Mouse (Mus musculus): ENCODE results near the gene Wnt5b. TPM values are rescaled to one million over a fixed set of nuclear protein-coding genes. Genes with fewer than 3 reads are reported as not detected.
A peak's percentile ranks its signal among the peaks of the same experiment; 100 is the strongest.
"Not testable (repeated sequence)": the region's sequence is repeated elsewhere in the genome, so short reads cannot be mapped to it uniquely, and the experiment has no call there.

Gene Wnt5b
- total RNA-seq, 2 experiments from 2014 or later = not detected

- ATAC-seq (replicated peaks; ENCODE audit: low FRiP score, poor library complexity, severe bottlenecking) = 0 out of 2 replicates have a peak, but pooled peaks have one; percentile 57
Measured at GRCm38 (mm10) chr6:119489765-119490164, 54.4 kb downstream of the Wnt5b start.

DNA sequence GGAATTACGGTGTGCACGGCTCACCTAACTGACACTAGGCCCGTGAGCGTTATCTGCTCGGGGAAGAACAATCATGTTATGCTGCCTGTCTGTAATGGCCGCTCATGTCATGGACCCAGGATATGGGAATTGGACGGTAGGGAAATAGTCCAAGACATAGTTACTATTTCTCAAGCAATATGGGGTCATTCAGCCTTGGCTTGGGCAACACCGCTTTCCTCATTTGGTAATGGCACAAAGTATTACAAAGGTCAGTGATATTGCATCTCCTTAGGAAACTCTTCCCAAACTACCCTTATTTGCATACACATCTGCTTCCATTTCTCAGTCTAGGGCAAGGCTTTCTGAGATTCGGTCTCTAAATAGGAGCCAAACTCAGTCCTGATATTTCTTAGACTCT is 56.5 kb downstream of the Wnt5b start:
- ATAC-seq (replicated peaks; ENCODE audit: low FRiP score, poor library complexity, severe bottlenecking) = no peak

DNA sequence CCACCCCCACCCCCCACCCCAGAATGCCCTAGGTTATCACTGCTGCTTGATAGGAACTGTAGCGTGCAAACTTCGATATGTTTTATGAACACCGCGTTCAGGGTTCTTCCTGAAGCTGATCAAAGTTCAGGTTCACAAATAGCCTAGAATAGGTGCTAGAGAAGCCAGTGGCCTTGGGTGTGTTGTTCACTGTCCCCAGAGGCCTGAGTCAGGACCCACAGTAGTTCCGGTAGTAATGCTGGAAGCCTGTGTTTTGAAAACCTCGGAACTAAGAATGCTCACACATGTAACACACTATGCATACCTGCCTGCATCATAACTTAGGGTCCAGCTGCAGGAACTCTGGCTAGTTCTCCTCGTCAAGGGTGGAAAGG is 57.1 kb downstream of the Wnt5b start:
- ATAC-seq (replicated peaks; ENCODE audit: low FRiP score, poor library complexity, severe bottlenecking) = no peak

- no peak for ATAC-seq (replicated peaks; ENCODE audit: low FRiP score, poor library complexity, severe bottlenecking)
Measured at GRCm38 (mm10) chr6:119486381-119487084, 57.6 kb downstream of the Wnt5b start.

DNA sequence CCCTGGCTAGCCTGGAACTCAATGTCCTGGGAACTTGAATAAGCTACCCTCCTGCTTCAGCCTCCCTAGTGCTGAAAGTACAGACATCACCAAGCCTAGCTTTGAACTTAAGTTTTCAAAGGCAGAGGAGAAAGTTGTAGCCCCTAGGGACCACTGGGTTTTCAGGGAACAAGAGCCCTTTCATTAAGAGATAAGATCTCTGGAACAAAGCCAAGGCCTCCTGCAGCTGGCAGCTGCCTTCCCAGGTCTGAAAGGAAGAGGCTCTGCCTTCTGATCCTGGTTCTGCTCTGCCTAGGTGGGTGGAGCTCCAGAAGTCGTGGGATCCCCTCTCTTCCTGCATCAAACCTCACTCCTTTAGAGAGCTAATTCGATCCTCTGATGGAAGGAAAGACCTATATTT is 58.7 kb downstream of the Wnt5b start:
- no peak for ATAC-seq (replicated peaks; ENCODE audit: low FRiP score, poor library complexity, severe bottlenecking)

GRCm38 (mm10) chr6:119482958-119483600 is 61.1 kb downstream of the Wnt5b start:
- ATAC-seq (replicated peaks; ENCODE audit: low FRiP score, poor library complexity, severe bottlenecking) = no peak

DNA sequence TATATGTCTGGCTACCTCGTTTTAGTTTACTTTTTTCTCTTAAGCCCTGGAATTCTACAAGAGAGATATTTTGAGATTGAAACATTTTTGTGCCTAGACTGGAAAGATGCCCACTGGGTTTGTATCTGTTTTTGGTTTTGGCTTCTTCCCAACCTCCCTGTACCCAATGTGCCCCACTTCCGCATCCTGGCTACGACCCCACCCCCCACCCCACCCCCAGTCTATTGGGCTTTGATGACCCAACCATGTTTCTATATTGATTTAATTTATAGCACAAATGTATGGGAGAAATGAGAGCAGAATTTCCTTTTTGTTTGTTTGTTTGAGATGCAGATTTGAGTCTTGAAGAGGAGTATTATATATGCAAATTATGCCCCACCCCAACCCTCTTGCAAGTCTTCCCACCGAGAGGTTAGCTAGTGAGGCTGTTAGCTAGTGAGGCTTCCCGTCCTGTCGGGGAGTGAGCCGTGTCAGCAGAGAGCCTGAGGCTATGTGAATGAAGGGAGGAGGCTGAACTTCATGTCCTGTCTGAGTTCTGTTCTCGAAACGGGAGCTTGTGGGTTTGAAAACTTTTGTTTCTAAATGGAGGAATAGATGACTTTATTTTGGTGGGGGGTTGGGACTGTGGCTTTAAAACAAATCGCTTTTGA is 62.3 kb downstream of the Wnt5b start:
- ATAC-seq (replicated peaks; ENCODE audit: low FRiP score, poor library complexity, severe bottlenecking) = not testable (repeated sequence)

DNA sequence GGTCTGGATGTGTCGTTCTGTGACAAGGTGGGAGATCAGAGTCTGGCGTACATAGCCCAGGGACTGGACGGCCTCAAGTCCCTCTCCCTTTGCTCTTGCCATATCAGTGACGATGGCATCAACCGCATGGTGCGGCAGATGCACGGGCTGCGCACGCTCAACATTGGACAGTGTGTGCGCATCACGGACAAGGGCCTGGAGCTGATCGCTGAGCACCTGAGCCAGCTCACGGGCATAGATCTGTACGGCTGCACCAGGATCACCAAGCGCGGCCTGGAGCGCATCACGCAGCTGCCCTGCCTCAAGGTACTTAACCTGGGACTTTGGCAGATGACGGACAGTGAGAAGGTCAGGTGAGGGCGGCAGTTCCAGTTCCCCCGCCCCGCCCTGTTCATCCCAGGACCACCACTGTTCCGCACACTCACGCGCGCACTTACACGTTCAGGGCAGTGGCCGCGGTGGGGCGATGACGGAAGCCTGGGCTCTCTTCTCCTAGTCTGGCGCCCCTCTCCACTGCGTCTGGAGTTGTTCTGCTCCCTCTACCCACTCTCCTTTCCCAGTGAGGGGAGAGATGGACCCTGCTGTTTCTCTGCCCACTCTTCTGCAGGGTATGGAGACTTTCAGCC is 63.3 kb downstream of the Wnt5b start:
- ATAC-seq (replicated peaks; ENCODE audit: low FRiP score, poor library complexity, severe bottlenecking) = peak; percentile 38

DNA sequence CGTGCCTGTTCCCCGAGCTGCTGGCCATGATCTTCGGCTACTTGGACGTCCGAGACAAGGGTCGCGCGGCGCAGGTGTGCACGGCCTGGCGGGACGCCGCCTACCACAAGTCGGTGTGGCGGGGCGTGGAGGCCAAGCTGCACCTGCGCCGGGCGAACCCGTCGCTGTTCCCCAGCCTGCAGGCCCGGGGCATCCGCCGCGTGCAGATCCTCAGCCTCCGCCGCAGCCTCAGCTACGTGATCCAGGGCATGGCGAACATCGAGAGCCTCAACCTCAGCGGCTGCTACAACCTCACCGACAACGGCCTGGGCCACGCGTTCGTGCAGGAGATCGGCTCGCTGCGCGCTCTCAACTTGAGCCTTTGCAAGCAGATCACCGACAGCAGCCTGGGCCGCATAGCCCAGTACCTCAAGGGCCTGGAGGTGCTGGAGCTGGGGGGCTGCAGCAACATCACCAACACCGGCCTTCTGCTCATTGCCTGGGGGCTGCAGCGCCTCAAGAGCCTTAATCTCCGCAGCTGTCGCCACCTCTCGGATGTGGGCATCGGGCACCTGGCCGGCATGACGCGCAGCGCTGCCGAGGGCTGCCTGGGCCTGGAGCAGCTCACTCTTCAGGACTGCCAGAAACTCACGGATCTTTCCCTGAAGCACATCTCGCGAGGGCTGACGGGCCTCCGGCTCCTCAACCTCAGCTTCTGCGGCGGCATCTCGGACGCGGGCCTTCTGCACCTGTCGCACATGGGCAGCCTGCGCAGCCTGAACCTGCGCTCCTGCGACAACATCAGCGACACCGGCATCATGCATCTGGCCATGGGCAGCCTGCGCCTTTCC is 64.1 kb downstream of the Wnt5b start:
- peak; percentile 20 for ATAC-seq (replicated peaks; ENCODE audit: low FRiP score, poor library complexity, severe bottlenecking)

GRCm38 (mm10) chr6:119479343-119479875 is 64.7 kb downstream of the Wnt5b start, which contains the start of gene Fbxl14:
Gene Fbxl14, plus strand, starts transcription at chr6:119479668.
- peak; percentile 71 for ATAC-seq (replicated peaks; ENCODE audit: low FRiP score, poor library complexity, severe bottlenecking)

DNA sequence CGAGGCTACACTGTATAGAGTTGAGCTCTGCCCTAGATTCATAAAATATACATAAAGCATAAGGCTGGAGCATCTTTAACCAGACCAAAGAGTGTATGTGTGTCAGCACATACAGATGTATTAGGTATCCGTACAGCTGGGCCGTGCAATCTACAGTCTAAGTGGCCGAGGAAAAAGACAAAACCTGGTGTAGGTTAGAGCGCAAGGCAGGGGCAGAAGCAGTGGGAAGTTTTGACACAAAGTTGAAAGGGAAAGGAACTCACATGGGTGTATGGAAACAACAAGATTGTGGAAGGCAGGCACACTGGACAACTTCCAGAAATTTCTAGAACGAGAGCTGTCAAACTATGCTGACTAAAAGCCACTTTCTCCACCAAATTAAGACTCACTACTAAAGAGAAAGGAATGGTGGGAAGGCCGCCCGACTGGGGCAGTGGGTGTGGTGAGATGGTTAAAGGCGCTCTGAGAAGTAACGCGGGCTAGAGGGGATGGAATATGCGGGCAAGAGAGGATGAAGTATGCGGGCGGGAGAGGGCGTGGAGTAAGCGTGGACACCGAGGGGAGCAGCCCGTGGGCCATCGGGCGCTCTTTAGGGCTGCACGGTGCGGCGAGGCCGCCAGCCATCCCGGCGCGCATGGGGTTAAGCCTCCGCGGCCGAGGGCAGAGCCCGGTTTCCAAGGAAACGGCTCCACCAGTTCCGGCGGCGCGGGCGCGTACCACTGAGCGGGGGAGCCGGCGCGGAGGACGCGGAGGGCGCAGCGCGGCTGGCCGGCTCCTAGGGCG is 65.4 kb downstream of the Wnt5b start:
- ATAC-seq (replicated peaks; ENCODE audit: low FRiP score, poor library complexity, severe bottlenecking) = peak; percentile 79

DNA sequence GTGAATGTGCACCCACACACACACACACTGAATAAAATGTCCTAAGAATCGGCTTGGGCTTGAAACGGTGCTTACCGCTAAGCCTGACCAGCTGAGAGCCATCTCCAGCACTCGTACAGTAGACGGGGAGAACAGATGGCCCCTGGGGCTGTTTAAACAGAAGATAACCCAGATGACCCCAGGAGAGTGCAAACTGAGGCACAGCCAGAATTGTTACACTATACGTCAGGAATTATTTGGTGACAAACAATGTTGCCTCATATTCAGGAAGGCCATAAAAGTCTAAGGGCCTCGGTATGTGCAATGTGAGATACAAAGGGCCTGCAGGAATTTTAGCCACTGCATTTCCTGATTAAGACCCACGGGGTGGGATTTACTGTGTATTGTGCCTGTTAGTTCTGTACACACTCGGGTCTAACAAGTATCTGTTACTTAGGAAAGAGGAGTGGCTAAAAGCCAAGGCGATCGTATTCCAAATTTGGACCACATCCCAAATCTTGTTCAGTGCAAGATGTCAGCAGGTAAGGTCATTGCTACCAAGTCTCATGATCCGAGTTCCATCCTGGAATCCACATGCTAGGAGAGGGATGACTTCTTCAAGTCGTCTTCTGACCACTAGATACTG is 66.3 kb downstream of the Wnt5b start:
- ATAC-seq (replicated peaks; ENCODE audit: low FRiP score, poor library complexity, severe bottlenecking) = no peak

- ATAC-seq (replicated peaks; ENCODE audit: low FRiP score, poor library complexity, severe bottlenecking) = no peak
Measured at GRCm38 (mm10) chr6:119475988-119476387, 68.2 kb downstream of the Wnt5b start.

GRCm38 (mm10) chr6:119473992-119474391 is 70.2 kb downstream of the Wnt5b start:
- ATAC-seq (replicated peaks; ENCODE audit: low FRiP score, poor library complexity, severe bottlenecking) = no peak

- no peak for ATAC-seq (replicated peaks; ENCODE audit: low FRiP score, poor library complexity, severe bottlenecking)
Measured at GRCm38 (mm10) chr6:119473446-119473845, 70.7 kb downstream of the Wnt5b start.

- no peak for ATAC-seq (replicated peaks; ENCODE audit: low FRiP score, poor library complexity, severe bottlenecking)
Measured at GRCm38 (mm10) chr6:119472705-119473104, 71.4 kb downstream of the Wnt5b start.

DNA sequence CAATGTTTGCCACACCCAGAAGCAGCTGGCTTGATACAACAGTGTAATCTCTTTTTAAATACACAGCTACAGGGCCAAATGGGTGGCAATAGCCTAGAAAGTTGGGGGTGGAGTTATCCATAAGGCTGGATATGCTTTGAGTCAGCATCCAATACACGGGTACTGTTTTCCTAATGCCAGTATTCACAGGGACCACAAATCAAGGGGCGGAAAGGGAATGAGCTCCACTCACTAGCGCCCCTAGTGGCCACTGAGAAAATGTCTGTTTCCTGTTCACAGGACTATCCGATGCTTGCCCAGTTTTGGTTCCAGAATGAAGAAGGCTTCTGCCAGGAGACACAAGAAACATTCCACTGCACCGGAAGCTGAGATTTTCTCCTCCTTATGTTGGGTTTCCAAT is 72.0 kb downstream of the Wnt5b start:
- peak; percentile 69 for ATAC-seq (replicated peaks; ENCODE audit: low FRiP score, poor library complexity, severe bottlenecking)

DNA sequence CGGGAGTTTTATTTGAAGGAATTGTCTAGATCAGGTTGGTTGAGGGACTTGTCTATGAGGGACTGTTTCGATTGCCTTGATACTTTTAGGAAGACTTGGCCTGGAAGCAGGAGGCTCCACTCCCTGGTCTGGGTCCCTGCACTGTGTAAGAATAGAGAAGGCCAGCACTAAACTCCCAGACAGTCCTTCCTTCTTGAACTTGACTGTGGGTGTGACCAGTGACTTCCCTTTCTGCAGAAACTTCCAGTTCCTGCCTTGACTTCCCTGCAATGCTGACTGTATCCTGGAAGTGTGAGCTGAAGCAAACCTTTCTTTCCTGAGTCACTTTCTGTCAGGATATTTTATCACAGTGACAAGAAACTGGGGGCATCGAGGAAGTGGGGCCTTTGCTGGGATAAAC is 73.4 kb downstream of the Wnt5b start:
- ATAC-seq (replicated peaks; ENCODE audit: low FRiP score, poor library complexity, severe bottlenecking) = no peak

DNA sequence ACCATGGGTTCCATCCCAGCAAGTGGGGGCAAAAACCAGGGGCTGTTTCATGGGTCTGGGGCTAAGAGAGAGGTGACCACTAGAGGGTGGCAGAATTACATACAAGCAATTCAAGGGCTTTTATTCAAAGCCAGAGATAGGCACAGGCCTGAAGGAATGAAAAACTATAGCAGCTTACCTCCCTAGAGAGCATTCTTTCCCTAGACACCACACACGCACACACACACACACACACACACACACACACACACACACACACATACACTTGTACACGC is 76.4 kb downstream of the Wnt5b start:
- no peak for ATAC-seq (replicated peaks; ENCODE audit: low FRiP score, poor library complexity, severe bottlenecking)
